Mouse (Mus musculus) hindbrain, embryonic 11.5 days (tissue): Measurements from ENCODE around the gene Mcub. TPM values are rescaled to one million over a fixed set of nuclear protein-coding genes. Genes with fewer than 3 reads are reported as not detected.

Experiments
- ATAC-seq: fragments of 200-750 bp; cut with Nextera tagmentation; 2 replicates; pipeline ENCODE4 v1.8.0; 2017; ENCODE audit warnings: mild to moderate bottlenecking, moderate TSS enrichment, moderate library complexity; ENCODE audit not compliant: low FRiP score
- DNase-seq: peaks from one replicate; pipeline ENCODE4 v3.0.0-alpha.2; 2015; ENCODE audit warnings: low spot score
- H3K27ac ChIP-seq: fragments of 300-500 bp; sonication (generic); 2 replicates; pipeline ENCODE4 v1.5.1; 2014; ENCODE audit warnings: mild to moderate bottlenecking, low read depth, low read length
- H3K27me3 ChIP-seq: fragments of 300-500 bp; sonication (generic); 2 replicates; pipeline ENCODE4 v1.6.1; 2014; ENCODE audit warnings: mild to moderate bottlenecking, low read length, moderate library complexity, mixed read lengths; ENCODE audit not compliant: control insufficient read depth, insufficient read depth
- H3K36me3 ChIP-seq: fragments of 300-500 bp; sonication (generic); 2 replicates; pipeline ENCODE4 v1.6.1; 2014; ENCODE audit warnings: mild to moderate bottlenecking, low read length, moderate library complexity, mixed read lengths; ENCODE audit not compliant: control insufficient read depth, insufficient read depth
- H3K4me1 ChIP-seq: fragments of 300-500 bp; sonication (generic); replicated peaks from 2 replicates; pipeline ENCODE4 v1.6.1; 2014; ENCODE audit warnings: low read length, mixed read lengths; ENCODE audit not compliant: control insufficient read depth, insufficient read depth
- H3K4me2 ChIP-seq: fragments of 300-500 bp; sonication (generic); replicated peaks from 2 replicates; pipeline ENCODE4 v1.6.1; 2014; ENCODE audit warnings: mild to moderate bottlenecking, low read depth, low read length
- H3K4me3 ChIP-seq: fragments of 300-500 bp; sonication (generic); 2 replicates; pipeline ENCODE4 v1.5.1; 2014; ENCODE audit warnings: low read depth, low read length
- H3K9ac ChIP-seq: fragments of 300-500 bp; sonication (generic); 2 replicates; pipeline ENCODE4 v1.6.1; 2014; ENCODE audit warnings: low read depth, low read length
- H3K9me3 ChIP-seq: fragments of 300-500 bp; sonication (generic); 2 replicates; pipeline ENCODE4 v1.6.1; 2016; ENCODE audit warnings: low read length; ENCODE audit not compliant: control insufficient read depth
- WGBS: fragments of 180-500 bp; shearing (Covaris S2); extraction: QIAGEN DNeasy Blood & Tissue Kit; methylation state at CpG from one replicate; pipeline ENCODE4 v1.1.7; 2014; 5-methylcytosine and 5-hydroxymethylcytosine counted together
- polyA plus RNA-seq: library from polyadenylated mRNA; unstranded; fragments of >200 nt; fragmentation: Nextera tagmentation; extraction: Ambion mirVana; gene quantifications from 2 replicates; pipeline ENCODE4 v1.2.1, GENCODE M21; 2014

The Mcub gene
- polyA plus RNA-seq, 1 experiment from 2014 or later, result 1.7 TPM

DNA sequence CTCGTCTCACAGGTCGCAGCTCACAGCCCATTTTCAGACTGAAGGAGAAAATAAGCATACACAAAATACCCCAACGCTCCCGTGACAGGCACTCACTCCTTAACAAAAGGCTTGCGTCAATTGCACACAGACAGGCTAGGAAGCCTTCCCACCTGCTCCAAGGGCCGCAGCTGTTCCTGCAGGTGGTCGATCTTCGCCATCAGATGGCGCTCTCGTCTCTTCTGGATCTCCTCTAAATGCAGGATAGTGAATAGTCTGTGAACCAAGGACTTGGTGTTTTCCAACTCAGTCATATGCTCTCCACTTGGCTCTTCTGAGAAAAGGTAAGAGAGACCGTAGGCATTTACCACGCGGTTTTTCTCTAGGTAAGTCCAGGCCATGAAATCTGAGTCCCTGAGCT, 51.6 kb downstream of the Mcub start:
- H3K9ac ChIP-seq, result no peak overlapping the region
- ATAC-seq, result peak; percentile 71
- H3K4me2 ChIP-seq, result no peak overlapping the region
- H3K27me3 ChIP-seq, result no peaks in the 10 kb centered on the region
- 17% methylated on average over 13 of the region's 13 CpGs for WGBS
- H3K36me3 ChIP-seq, result no peaks in the 10 kb centered on the region
- peak; percentile 78 for DNase-seq
- no peak overlapping the region for H3K4me3 ChIP-seq
- H3K27ac ChIP-seq, result no peak overlapping the region
- H3K4me1 ChIP-seq, result no peaks in the 10 kb centered on the region
- H3K9me3 ChIP-seq, result no peaks in the 10 kb centered on the region

DNA sequence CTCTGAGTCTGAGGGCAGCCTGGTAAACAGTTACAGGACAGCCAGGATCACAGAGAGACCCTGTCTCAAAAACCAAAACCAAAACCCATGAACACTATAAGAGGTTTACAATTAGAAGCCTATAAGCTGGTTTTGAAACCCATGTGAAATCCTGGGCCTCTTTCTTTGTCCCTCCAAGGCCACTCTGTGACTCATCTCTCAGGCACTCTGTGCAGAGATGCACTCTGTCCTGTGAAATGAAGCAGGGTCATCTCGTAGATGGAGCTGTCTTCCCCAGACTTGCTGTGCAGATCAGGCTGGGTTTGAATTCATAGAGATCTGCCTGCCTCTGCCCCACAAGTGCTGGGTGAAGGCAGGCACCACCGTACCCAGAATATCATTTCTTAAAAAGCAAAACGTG, 52.6 kb downstream of the Mcub start:
- no peak overlapping the region for H3K9ac ChIP-seq
- H3K4me3 ChIP-seq, result no peak overlapping the region
- ATAC-seq (no peak), DNase-seq (no peak)
- no peak overlapping the region for H3K4me2 ChIP-seq
- H3K36me3 ChIP-seq, result no peaks in the 10 kb centered on the region
- H3K27me3 ChIP-seq, result no peaks in the 10 kb centered on the region
- H3K9me3 ChIP-seq, result no peaks in the 10 kb centered on the region
- no peaks in the 10 kb centered on the region for H3K4me1 ChIP-seq
- WGBS, result 91% methylated on average over 3 of the region's 3 CpGs
- H3K27ac ChIP-seq, result no peak overlapping the region

DNA sequence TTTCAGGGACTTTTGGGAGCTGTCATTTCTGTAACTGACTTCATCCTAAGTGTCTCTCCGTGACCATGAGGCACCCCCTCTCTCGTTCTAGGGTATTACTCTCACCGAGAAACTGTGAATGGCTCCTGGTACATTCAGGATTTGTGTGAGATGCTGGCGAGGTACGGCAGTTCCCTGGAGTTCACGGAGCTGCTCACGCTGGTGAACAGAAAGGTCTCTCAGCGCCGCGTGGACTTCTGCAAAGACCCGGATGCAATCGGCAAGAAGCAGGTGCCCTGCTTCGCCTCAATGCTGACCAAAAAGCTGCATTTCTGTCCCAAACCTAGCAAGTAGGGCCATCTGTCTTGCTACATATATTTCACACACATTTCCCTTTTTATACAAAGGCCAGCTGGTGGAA, 56.8 kb downstream of the Mcub start:
- Histone ChIP-seq H3K9me3 (no peaks in the 10 kb centered on the region), H3K4me1 (no peaks in the 10 kb centered on the region), H3K27ac (no peak overlapping the region), H3K9ac (no peak overlapping the region), H3K4me2 (no peak overlapping the region), H3K36me3 (no peaks in the 10 kb centered on the region), H3K4me3 (no peak overlapping the region), H3K27me3 (no peaks in the 10 kb centered on the region)
- WGBS, result 93% methylated on average over 13 of the region's 13 CpGs
- DNase-seq, result no peak
- no peak for ATAC-seq

DNA sequence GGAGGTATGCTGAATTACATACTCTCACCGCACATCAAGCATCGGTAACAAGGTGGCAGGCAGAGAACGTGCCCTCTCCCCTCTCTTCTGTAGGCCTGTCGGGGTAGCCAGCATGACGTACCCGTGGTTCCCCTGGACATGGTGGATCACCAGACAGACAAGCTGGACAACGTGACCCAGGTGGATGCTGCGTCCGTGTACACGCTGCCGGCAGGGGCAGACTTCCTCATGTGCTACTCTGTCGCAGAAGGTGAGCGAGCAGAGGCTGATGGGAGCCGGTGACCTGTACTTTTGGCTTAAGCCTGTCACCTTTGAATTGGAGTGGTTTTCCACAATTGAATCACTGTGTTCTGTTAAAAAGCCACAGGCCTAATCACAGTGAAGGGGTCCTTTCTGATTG, 58.0 kb downstream of the Mcub start:
- H3K36me3 ChIP-seq, result no peaks in the 10 kb centered on the region
- no peak for DNase-seq
- WGBS, result 95% methylated on average over 14 of the region's 14 CpGs

DNA sequence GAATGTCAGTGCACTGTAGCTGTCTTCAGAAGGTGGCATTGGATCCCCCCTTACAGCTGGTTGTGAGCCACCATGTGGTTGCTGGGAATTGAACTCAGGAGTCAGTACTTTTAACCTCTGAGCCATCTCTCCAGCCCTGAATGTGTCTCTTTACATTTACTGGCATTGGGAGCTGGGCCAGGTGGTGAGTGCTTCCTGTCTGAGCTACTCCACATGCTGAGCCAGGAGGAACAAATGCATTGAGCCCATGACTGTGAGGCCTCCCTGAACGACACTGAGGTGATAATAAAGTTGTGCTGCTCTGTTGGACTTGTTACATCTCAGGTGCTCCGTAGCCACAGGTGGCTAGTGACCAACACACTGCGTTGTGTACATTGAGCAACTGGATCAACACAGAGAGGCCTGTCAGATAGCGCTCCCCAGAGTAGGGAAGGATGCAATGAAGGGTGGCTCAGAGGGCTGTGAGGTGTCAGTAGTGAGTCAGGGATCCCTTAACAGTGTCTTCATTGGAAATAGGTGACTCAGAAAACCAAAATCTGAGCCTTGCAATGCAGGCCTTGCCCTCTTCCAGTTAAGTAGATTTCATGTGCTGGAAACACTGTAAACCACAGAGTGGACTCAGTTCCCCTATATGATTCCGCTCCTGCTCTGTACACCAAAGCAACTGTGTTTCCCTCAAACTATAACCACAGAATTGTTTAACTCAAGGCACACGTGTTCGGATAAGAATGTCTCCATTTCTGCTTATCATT, 65.4 kb downstream of the Mcub start:
- Histone ChIP-seq H3K4me2 (no peak overlapping the region), H3K36me3 (no peaks in the 10 kb centered on the region), H3K9ac (no peak overlapping the region), H3K4me3 (no peak overlapping the region), H3K27ac (no peak overlapping the region), H3K27me3 (no peaks in the 10 kb centered on the region), H3K4me1 (no peaks in the 10 kb centered on the region), H3K9me3 (no peaks in the 10 kb centered on the region)
- DNase-seq, result no peak
- ATAC-seq, result no peak
- 89% methylated on average over 7 of the region's 7 CpGs for WGBS

More for the DNA sequence above, 58.0 kb downstream of the Mcub start:
- H3K27ac ChIP-seq, result no peak overlapping the region
- no peak overlapping the region for H3K9ac ChIP-seq
- no peaks in the 10 kb centered on the region for H3K27me3 ChIP-seq
- ATAC-seq, result no peak
- H3K4me1 ChIP-seq, result no peaks in the 10 kb centered on the region
- H3K4me3 ChIP-seq, result no peak overlapping the region
- no peak overlapping the region for H3K4me2 ChIP-seq
- no peaks in the 10 kb centered on the region for H3K9me3 ChIP-seq

DNA sequence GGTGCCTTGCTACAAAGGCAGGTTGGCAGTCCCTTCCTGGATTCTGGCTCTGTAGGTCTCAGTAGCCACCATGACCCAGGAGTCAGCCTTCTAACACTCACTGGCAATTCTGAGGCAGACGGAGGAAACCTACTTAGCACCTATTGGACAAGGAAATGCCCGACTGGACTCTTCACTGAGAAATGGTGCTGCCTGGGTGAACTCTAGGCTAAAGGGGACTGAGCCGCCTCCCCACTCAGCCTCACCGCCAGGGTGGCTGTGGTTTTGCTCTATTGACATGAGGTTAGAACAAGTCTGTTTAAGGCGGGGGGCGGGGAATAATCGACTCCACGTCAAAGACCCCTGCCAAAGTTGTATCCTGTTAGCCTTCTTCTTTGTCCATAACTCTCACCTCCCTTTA, 66.1 kb downstream of the Mcub start:
- 90% methylated on average over 8 of the region's 8 CpGs for WGBS
- H3K27ac ChIP-seq, result no peak overlapping the region
- ATAC-seq, result no peak
- H3K27me3 ChIP-seq, result no peaks in the 10 kb centered on the region
- no peak overlapping the region for H3K4me3 ChIP-seq
- no peaks in the 10 kb centered on the region for H3K4me1 ChIP-seq
- H3K9me3 ChIP-seq, result no peaks in the 10 kb centered on the region
- H3K9ac ChIP-seq, result no peak overlapping the region
- DNase-seq, result no peak
- H3K36me3 ChIP-seq, result no peaks in the 10 kb centered on the region
- no peak overlapping the region for H3K4me2 ChIP-seq

DNA sequence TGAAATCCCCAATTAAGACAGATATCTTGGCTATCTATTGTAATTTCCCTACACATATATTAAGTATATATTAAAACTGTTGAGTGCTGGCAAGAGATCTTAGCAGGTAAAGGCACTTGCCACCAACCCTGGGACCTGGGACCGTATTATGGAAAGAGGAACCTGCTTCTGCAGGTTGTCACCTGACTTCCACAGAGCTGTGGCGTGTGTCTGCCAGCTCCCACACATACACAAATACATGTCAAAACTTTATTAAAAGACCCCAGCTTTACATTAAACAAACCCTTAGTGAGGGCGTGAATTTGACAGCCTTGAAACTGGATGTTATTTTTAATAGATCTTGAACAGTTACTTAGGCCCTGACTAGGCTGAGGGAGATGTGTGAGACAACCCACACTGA, 66.6 kb downstream of the Mcub start:
- Histone ChIP-seq H3K27ac (no peak overlapping the region), H3K9ac (no peak overlapping the region), H3K36me3 (no peaks in the 10 kb centered on the region), H3K4me2 (no peak overlapping the region), H3K4me3 (no peak overlapping the region), H3K9me3 (no peaks in the 10 kb centered on the region), H3K4me1 (no peaks in the 10 kb centered on the region), H3K27me3 (no peaks in the 10 kb centered on the region)
- 96% methylated on average over 3 of the region's 3 CpGs for WGBS
- DNase-seq (no peak), ATAC-seq (no peak)

DNA sequence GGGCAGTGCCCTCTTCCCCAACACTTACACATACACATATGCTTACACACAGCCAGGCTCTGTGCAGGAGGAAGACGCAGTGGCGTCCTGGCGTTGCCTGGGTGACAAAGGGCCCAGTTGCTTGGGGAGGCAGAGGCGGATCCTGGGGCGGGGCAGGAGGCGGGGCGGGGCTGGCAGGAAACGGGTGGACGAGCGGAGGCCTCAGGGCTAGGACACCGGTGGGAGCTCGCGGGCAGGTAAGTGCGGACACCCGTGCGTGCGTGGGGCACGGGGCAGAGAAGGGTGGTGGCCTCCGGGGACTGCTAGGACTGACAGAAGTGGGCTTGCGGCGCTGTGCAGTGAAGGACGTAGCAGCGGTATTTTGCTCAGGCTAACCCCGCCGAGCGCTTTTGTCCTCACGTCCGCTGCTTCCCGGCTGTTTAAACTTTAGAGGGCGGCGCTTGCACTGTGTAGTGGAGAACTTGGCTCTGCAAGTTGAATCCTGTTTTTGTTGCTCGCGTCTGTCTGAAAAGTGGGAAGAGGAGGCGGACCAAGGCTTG, 68.7 kb downstream of the Mcub start, which contains the start of gene Casp6:
Gene Casp6, plus strand, starts transcription at position 155 of the 539 bp plus-strand sequence.
- H3K4me1 ChIP-seq, result no peaks in the 10 kb centered on the region
- H3K27ac ChIP-seq, result no peak within 1 kb of the TSS
- no peaks in the 10 kb centered on the region for H3K27me3 ChIP-seq
- no peaks in the 10 kb centered on the region for H3K9me3 ChIP-seq
- peak within 1 kb of the TSS; percentile 59 for H3K9ac ChIP-seq
- no peaks in the 10 kb centered on the region for H3K36me3 ChIP-seq
- ATAC-seq (peak; percentile 96), DNase-seq (peak; percentile 86)
- peak within 1 kb of the TSS; percentile 62 for H3K4me3 ChIP-seq
- H3K4me2 ChIP-seq, result peak within 1 kb of the TSS; percentile 50
- WGBS, result under 1% methylated on average over 34 of the region's 34 CpGs

DNA sequence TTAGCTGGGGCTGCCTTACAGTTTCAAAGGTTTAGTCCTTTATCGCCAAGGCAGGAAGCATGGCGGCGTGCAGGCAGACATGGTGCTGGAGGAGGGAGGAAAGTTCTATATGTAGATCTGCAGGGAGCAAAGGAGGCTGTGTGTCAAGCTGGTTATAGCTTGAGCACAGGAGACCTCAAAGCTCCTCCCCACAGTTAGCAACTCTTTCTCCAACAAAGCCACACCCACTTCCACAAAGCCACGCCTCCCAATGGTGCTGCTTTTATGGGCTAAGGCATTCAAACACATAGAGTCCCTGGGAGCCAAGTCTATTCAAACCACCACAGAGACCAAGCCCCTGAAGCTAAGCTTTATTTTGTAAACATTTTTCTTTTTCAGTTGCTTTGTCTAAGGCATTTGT, 71.1 kb downstream of the Mcub start:
- Histone ChIP-seq H3K4me3 (no peak overlapping the region), H3K4me2 (no peak overlapping the region), H3K9ac (no peak overlapping the region), H3K27ac (no peak overlapping the region), H3K36me3 (no peaks in the 10 kb centered on the region), H3K4me1 (no peaks in the 10 kb centered on the region), H3K27me3 (no peaks in the 10 kb centered on the region), H3K9me3 (no peaks in the 10 kb centered on the region)
- DNase-seq, result peak; percentile 22
- no peak for ATAC-seq
- 60% methylated on average over 4 of the region's 4 CpGs for WGBS
